In genomic region chr7:110083386-110084165, GRCm38 (mm10) we compare ENCODE assay signal across 9 mouse cellular contexts. TPM values are rescaled to one million over a fixed set of nuclear protein-coding genes. Genes with fewer than 3 reads are reported as not detected.
DNase-seq lines count a peak whose midpoint lies in the region; ATAC-seq and TF ChIP-seq lines count a peak whose summit lies in the region.
"Had no signal": no experiment of that assay in that cellular context is flagged by ENCODE, and none has a peak within 500 bp of the region (broad histone marks: within the 10 kb centered on the region; RNA-seq: fewer than 3 reads in every experiment).

No protein-coding gene starts in this region.

- H3K4me2 ChIP-seq in liver, embryonic 12.5 days, result no peak overlapping the region
- H3K4me2 ChIP-seq: lung, embryonic 15.5 days had no signal

- TF ChIP-seq POLR2A in cortical plate, adult 2 months (IDR thresholded peaks at IDR 0.05; ENCODE audit: extremely low read depth, insufficient read depth, low read length), result no peak

- ATAC-seq in liver, embryonic 12.5 days, result no peak
- peak; percentile 63 for ATAC-seq in activated CD4-positive, CD25-positive, alpha-beta regulatory T cell, adult 4 months

- 64% methylated on average over 13 of the region's 13 CpGs for WGBS in liver, embryonic 12.5 days (ENCODE audit: insufficient replicate concordance)

- peaks cover 99% of the 10 kb centered on the region for H3K36me3 ChIP-seq in liver, embryonic 12.5 days

- no peaks in the 10 kb centered on the region for H3K27me3 ChIP-seq in liver, embryonic 12.5 days (replicated peaks)
- H3K27me3 ChIP-seq: lung, embryonic 15.5 days had no signal

- no peaks in the 10 kb centered on the region for H3K9me3 ChIP-seq in liver, embryonic 12.5 days (replicated peaks)
- H3K9me3 ChIP-seq: lung, embryonic 15.5 days had no signal

- intact Hi-C loops in heart, postnatal 36 days (cut with DNase I), result loop anchor here (2.0 to 10.0 kb wide), 3 partner anchors 39 to 375 kb away; partner anchors contain the start of gene Wee1
- intact Hi-C loops in left cerebral cortex, postnatal 14 days (cut with DNase I), result no loop called here

- H3K9ac ChIP-seq in liver, embryonic 12.5 days, result no peak overlapping the region
- H3K9ac ChIP-seq: lung, embryonic 15.5 days had no signal

- peak; percentile 39; the same call in 1 of the 2 replicates for TF ChIP-seq CTCF in cortical plate, adult 2 months (IDR thresholded peaks at IDR 0.05; ENCODE audit: extremely low read depth, insufficient read depth, low read length)

- no peak overlapping the region for H3K27ac ChIP-seq in liver, embryonic 12.5 days
- no peak overlapping the region for H3K27ac ChIP-seq in cortical plate, adult 2 months (ENCODE audit: insufficient read depth, low read length)
- H3K27ac ChIP-seq: lung, embryonic 15.5 days had no signal

- H3K4me3 ChIP-seq in liver, embryonic 12.5 days, result no peak overlapping the region
- H3K4me3 ChIP-seq in cortical plate, adult 2 months (ENCODE audit: insufficient read depth, low read length), result no peak overlapping the region
- H3K4me3 ChIP-seq: lung, embryonic 15.5 days had no signal

- DNase-seq in liver, result peak; percentile 58
- peak; percentile 49 to 59 for DNase-seq in heart, postnatal 36 days
- DNase-seq in left cerebral cortex, postnatal 14 days (ENCODE audit: low spot score in 2 of 2), result peak; percentile 60 to 71
- DNase-seq in naive thymus-derived CD4-positive, alpha-beta T cell, adult 2 months (ENCODE audit: low read depth), result peak; percentile 73
- peak; percentile 69 for DNase-seq in thymus, postnatal 4 days

- peaks cover 4% of the 10 kb centered on the region; the same call in 1 of the 2 replicates for H3K4me1 ChIP-seq in liver, embryonic 12.5 days
- H3K4me1 ChIP-seq in cortical plate, adult 2 months (ENCODE audit: control insufficient read depth, insufficient read depth, low read length), result no peaks in the 10 kb centered on the region

RNA-seq across cellular contexts. Expression of gene Zfp143, which starts 22.6 kb away (rescaled TPM):
- polyA plus RNA-seq in liver, embryonic 12.5 days (2016; fragmentation: Nextera tagmentation; extraction: Ambion mirVana), result 13.5 and 14.2 TPM in 2 replicates
- polyA plus RNA-seq in activated CD4-positive, CD25-positive, alpha-beta regulatory T cell, adult 4 months (2017; shearing (Covaris generic)), result 10 to 100 TPM; 35.2 to 36.1 TPM
- polyA plus RNA-seq in cortical plate, adult 2 months (2012; rRNA removed), result 10.1 and 12.9 TPM in 2 replicates
- total RNA-seq in heart, postnatal 36 days (2021), result 10 to 100 TPM in 1 of 2 experiments, 1 to 10 TPM in 1; 9.7 to 12.8 TPM
- 1 to 10 TPM; 9.5 to 10.0 TPM for total RNA-seq in left cerebral cortex, postnatal 14 days (2021)

RNA-seq across cellular contexts. Expression of gene Wee1, which starts 38.3 kb away (rescaled TPM):
- 23.6 and 24.9 TPM in 2 replicates for polyA plus RNA-seq in liver, embryonic 12.5 days (2016; fragmentation: Nextera tagmentation; extraction: Ambion mirVana)
- polyA plus RNA-seq in activated CD4-positive, CD25-positive, alpha-beta regulatory T cell, adult 4 months (2017; shearing (Covaris generic)), result 1 to 10 TPM; 2.4 to 3.0 TPM
- polyA plus RNA-seq in cortical plate, adult 2 months (2012; rRNA removed), result 15.2 and 15.4 TPM in 2 replicates
- 1 to 10 TPM; 9.2 to 9.8 TPM for total RNA-seq in heart, postnatal 36 days (2021)
- total RNA-seq in left cerebral cortex, postnatal 14 days (2021), result 10 to 100 TPM; 15.8 to 19.5 TPM
